Mouse (Mus musculus): ENCODE results near the gene Dvl2. TPM values are rescaled to one million over a fixed set of nuclear protein-coding genes. Genes with fewer than 3 reads are reported as not detected.

Dvl2 gene
- polyA plus RNA-seq, 1 experiment from 2014 or later = 52.3 TPM

DNA sequence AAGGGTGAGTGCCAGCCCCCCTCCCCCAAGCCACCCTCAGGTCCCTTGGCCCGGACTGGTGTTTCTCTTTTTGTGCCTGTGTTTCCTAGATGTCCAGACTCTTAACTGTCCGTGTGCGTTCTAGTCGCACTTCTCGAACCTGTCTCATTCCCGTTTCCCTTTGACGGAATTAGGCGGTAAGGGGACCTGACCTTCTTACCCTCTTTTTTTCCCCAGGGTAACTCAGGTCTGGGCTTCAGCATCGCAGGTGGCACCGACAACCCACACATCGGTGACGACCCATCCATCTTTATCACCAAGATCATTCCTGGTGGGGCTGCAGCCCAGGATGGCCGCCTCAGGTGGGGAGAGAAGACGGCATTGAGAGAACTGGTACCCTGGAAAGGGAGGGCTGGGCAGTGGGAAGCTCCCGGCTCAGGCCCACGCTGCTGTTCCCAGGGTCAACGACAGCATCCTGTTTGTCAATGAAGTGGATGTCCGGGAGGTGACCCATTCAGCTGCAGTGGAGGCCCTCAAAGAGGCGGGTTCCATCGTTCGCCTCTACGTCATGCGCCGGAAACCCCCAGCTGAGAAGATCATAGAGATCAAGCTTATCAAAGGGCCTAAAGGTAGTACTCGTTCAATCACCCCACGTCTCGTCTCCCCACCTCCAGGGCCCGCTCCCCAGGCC lies 30.4 kb downstream of the Dvl2 start:
- no peak overlapping the region for H3K4me3 ChIP-seq (replicated peaks)
- no peak overlapping the region for H3K9ac ChIP-seq
- peaks cover 44% of the 10 kb centered on the region for H3K36me3 ChIP-seq
- H3K4me1 ChIP-seq = peaks cover 44% of the 10 kb centered on the region
- no peaks in the 10 kb centered on the region for H3K27me3 ChIP-seq
- H3K9me3 ChIP-seq (replicated peaks) = no peaks in the 10 kb centered on the region
- no peak for ATAC-seq (ENCODE audit: insufficient number of reproducible peaks, low FRiP score, low TSS enrichment, low read depth)
- H3K4me2 ChIP-seq (replicated peaks) = no peak overlapping the region
- no peak overlapping the region for H3K27ac ChIP-seq (replicated peaks)
- WGBS = 93% methylated on average over 28 of the region's 28 CpGs

DNA sequence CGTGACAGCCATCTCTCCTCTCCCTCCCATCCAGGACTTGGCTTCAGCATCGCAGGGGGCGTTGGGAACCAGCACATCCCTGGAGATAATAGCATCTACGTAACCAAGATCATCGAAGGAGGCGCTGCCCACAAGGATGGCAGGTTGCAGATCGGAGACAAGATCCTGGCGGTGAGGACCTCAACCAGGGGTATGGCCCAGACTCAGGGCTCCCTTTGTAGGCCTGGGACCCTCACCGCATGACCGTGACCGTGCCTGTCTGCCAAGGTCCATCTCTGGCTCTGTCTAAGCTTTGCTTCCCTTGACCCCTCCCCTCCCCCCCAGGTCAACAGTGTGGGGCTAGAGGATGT lies 30.9 kb downstream of the Dvl2 start:
- H3K4me1 ChIP-seq = peaks cover 39% of the 10 kb centered on the region
- no peak overlapping the region for H3K9ac ChIP-seq
- no peak overlapping the region for H3K27ac ChIP-seq (replicated peaks)
- H3K36me3 ChIP-seq = peaks cover 44% of the 10 kb centered on the region
- no peak overlapping the region for H3K4me2 ChIP-seq (replicated peaks)
- 94% methylated on average over 11 of the region's 11 CpGs for WGBS
- no peaks in the 10 kb centered on the region for H3K9me3 ChIP-seq (replicated peaks)
- H3K27me3 ChIP-seq = no peaks in the 10 kb centered on the region
- H3K4me3 ChIP-seq (replicated peaks) = no peak overlapping the region
- no peak for ATAC-seq (ENCODE audit: insufficient number of reproducible peaks, low FRiP score, low TSS enrichment, low read depth)

DNA sequence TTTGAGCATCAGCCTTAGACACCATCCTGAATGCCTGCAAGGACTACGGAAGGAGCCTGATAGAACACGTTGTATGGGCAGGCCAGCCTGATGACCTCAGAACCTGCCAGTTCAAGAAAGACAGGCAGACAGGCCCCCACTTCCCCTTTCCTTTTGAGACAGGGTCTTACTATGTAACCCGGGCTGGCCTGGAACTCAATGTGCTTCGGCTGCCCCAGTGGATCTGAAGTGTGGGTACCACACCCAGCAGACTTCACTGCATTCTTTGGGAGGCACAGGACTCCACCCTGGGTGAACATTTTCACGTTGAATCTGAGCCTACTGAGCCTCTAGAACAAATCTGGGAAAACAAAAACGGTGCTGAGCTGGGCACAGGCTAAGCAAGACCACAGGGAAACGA lies 37.8 kb downstream of the Dvl2 start:
- no peak for ATAC-seq (ENCODE audit: insufficient number of reproducible peaks, low FRiP score, low TSS enrichment, low read depth)
- Histone ChIP-seq H3K9ac (no peak overlapping the region), H3K27ac (replicated peaks) (no peak overlapping the region), H3K9me3 (replicated peaks) (no peaks in the 10 kb centered on the region), H3K4me2 (replicated peaks) (no peak overlapping the region), H3K27me3 (no peaks in the 10 kb centered on the region), H3K4me1 (no peaks in the 10 kb centered on the region), H3K36me3 (peaks cover 70% of the 10 kb centered on the region), H3K4me3 (replicated peaks) (no peak overlapping the region)
- WGBS = 67% methylated on average over 7 of the region's 7 CpGs

GRCm38 (mm10) chr11:70039631-70040030 lies 39.2 kb downstream of the Dvl2 start:
- WGBS = 89% methylated on average over 10 of the region's 10 CpGs
- no peaks in the 10 kb centered on the region for H3K4me1 ChIP-seq
- no peak for ATAC-seq (ENCODE audit: insufficient number of reproducible peaks, low FRiP score, low TSS enrichment, low read depth)
- no peak overlapping the region for H3K4me2 ChIP-seq (replicated peaks)
- no peak overlapping the region for H3K27ac ChIP-seq (replicated peaks)
- peaks cover 74% of the 10 kb centered on the region for H3K36me3 ChIP-seq
- H3K4me3 ChIP-seq (replicated peaks) = no peak overlapping the region
- no peaks in the 10 kb centered on the region for H3K9me3 ChIP-seq (replicated peaks)
- H3K9ac ChIP-seq = no peak overlapping the region
- H3K27me3 ChIP-seq = no peaks in the 10 kb centered on the region

DNA sequence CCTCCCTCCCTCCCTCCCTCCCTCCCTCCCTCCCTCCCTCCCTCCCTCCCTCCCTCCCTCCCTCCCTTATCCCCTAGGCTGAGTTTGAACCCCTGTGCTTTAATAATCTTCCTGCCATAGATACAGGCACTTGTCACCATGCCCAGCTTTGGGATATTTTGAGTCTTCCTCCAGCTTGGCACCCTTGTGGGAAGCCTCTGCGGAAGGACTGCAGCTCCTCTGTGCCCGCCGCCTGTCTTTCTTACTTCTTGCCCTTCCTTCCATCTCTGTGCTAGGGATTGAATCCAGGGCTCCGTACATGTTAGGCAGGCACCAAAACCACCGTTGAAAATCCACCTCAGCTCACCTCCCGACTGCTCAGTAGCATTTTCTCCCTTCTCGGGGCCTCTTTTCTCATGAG lies 39.8 kb downstream of the Dvl2 start:
- Histone ChIP-seq H3K4me2 (replicated peaks) (no peak overlapping the region), H3K4me1 (no peaks in the 10 kb centered on the region), H3K9me3 (replicated peaks) (no peaks in the 10 kb centered on the region), H3K27me3 (no peaks in the 10 kb centered on the region), H3K36me3 (peaks cover 74% of the 10 kb centered on the region), H3K4me3 (replicated peaks) (no peak overlapping the region), H3K27ac (replicated peaks) (no peak overlapping the region), H3K9ac (no peak overlapping the region)
- WGBS = 90% methylated on average over 7 of the region's 7 CpGs
- ATAC-seq (ENCODE audit: insufficient number of reproducible peaks, low FRiP score, low TSS enrichment, low read depth) = no peak

DNA sequence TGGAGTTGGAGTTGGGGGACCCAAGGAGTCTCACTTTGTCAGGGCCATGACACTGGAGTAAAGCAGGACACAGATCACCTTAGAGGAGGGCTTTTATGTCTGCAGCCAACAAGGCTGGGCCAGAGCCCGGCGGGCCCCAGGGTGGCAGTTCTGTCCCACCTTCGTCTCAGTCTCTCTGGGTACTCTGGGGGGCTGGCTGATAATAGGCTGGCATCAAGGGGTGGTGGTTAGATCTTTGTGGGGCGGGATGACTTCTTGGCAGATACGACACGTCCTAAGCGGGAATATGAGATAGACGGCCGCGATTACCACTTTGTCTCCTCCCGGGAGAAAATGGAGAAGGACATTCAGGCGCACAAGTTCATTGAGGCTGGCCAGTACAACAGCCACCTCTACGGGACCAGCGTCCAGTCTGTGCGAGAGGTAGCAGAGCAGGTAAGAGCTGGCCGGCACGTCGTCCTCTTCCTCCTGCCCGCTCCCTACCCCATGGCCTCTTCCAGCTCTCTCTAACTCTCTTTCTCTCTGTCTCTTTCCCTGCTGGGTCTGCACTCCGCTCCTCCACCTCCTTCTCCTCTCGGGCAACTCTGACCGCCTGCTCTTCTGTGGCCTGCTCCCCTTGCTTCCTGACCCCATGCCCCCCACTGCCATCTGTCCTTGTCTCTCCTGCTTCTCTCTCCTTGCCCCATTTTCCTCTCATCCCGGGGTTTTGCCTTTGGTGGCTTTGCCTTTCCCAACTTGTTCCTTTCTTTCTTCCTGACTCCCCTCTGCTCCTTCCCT lies 42.1 kb downstream of the Dvl2 start:
- no peak overlapping the region for H3K27ac ChIP-seq (replicated peaks)

DNA sequence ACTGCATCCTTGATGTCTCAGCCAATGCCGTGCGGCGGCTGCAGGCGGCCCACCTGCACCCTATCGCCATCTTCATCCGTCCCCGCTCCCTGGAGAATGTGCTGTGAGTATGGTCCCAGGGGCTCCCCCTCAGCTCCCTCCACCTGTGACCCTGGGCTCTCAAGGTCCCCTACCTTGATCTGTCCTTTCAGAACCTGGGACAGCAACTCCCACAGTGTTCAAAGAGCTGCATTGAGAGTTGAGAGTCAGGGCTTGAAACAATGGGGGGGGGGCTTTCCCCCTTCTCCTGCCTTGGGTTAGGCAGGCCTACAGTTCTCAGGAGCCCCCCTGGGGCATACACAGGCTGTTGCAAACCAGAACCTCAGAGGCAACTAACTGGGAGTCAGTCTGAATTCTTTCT lies 43.3 kb downstream of the Dvl2 start:
- Histone ChIP-seq H3K4me2 (replicated peaks) (no peak overlapping the region), H3K9me3 (replicated peaks) (no peaks in the 10 kb centered on the region), H3K27ac (replicated peaks) (no peak overlapping the region), H3K4me3 (replicated peaks) (no peak overlapping the region), H3K36me3 (peaks cover 61% of the 10 kb centered on the region), H3K4me1 (no peaks in the 10 kb centered on the region), H3K27me3 (no peaks in the 10 kb centered on the region), H3K9ac (no peak overlapping the region)
- ATAC-seq (ENCODE audit: insufficient number of reproducible peaks, low FRiP score, low TSS enrichment, low read depth) = no peak
- 79% methylated on average over 7 of the region's 7 CpGs for WGBS

More for the DNA sequence above, 42.1 kb downstream of the Dvl2 start:
- Histone ChIP-seq H3K9me3 (replicated peaks) (no peaks in the 10 kb centered on the region), H3K4me3 (replicated peaks) (no peak overlapping the region), H3K27me3 (no peaks in the 10 kb centered on the region), H3K4me1 (no peaks in the 10 kb centered on the region), H3K4me2 (replicated peaks) (no peak overlapping the region), H3K9ac (no peak overlapping the region), H3K36me3 (peaks cover 72% of the 10 kb centered on the region)
- 89% methylated on average over 23 of the region's 23 CpGs for WGBS
- no peak for ATAC-seq (ENCODE audit: insufficient number of reproducible peaks, low FRiP score, low TSS enrichment, low read depth)

GRCm38 (mm10) chr11:70045435-70045834 lies 45.0 kb downstream of the Dvl2 start:
- Histone ChIP-seq H3K9ac (no peak overlapping the region), H3K9me3 (replicated peaks) (no peaks in the 10 kb centered on the region), H3K4me1 (no peaks in the 10 kb centered on the region), H3K4me3 (replicated peaks) (no peak overlapping the region), H3K27ac (replicated peaks) (no peak overlapping the region), H3K27me3 (no peaks in the 10 kb centered on the region), H3K4me2 (replicated peaks) (no peak overlapping the region), H3K36me3 (peaks cover 49% of the 10 kb centered on the region)
- no peak for ATAC-seq (ENCODE audit: insufficient number of reproducible peaks, low FRiP score, low TSS enrichment, low read depth)
- 24% methylated on average over 9 of the region's 9 CpGs for WGBS

- ATAC-seq (ENCODE audit: insufficient number of reproducible peaks, low FRiP score, low TSS enrichment, low read depth) = no peak
- Histone ChIP-seq H3K36me3 (peaks cover 13% of the 10 kb centered on the region), H3K9me3 (replicated peaks) (no peaks in the 10 kb centered on the region), H3K4me3 (replicated peaks) (no peak overlapping the region), H3K4me2 (replicated peaks) (no peak overlapping the region), H3K4me1 (no peaks in the 10 kb centered on the region), H3K27me3 (no peaks in the 10 kb centered on the region), H3K9ac (no peak overlapping the region), H3K27ac (replicated peaks) (no peak overlapping the region)
- 35% methylated on average over 6 of the region's 6 CpGs for WGBS
Observed at GRCm38 (mm10) chr11:70049366-70049765, 49.0 kb downstream of the Dvl2 start.

- Histone ChIP-seq H3K9me3 (replicated peaks) (no peaks in the 10 kb centered on the region), H3K4me3 (replicated peaks) (no peak overlapping the region), H3K36me3 (peaks cover 9% of the 10 kb centered on the region; the same call in 1 of the 2 replicates), H3K9ac (no peak overlapping the region), H3K27me3 (no peaks in the 10 kb centered on the region), H3K4me2 (replicated peaks) (no peak overlapping the region), H3K4me1 (no peaks in the 10 kb centered on the region), H3K27ac (replicated peaks) (no peak overlapping the region)
- 56% methylated on average over 10 of the region's 10 CpGs for WGBS
- no peak for ATAC-seq (ENCODE audit: insufficient number of reproducible peaks, low FRiP score, low TSS enrichment, low read depth)
Observed at GRCm38 (mm10) chr11:70049816-70050215, 49.4 kb downstream of the Dvl2 start.

DNA sequence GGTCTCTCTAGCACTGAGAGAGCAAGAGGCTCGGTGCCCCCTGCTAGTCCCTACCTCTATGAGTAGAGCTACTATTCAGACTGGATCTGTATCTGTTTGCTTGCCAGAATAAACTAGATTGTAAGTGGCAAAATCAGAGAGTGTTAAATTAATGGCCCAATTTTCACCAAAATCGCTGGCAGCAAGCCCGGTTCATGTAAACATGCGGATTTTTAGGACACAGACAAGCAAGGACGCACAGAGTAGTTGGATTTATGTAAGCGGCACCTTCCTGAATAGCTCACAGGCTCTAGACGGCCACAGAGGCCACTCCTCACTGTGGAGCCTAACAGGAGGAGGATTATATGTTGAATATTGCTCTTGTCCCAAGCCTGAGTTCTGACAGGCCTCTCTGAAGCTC lies 52.8 kb downstream of the Dvl2 start:
- H3K27ac ChIP-seq (replicated peaks) = no peak overlapping the region
- H3K36me3 ChIP-seq = no peaks in the 10 kb centered on the region
- H3K4me1 ChIP-seq = peaks cover 7% of the 10 kb centered on the region; the same call in 1 of the 2 replicates
- H3K4me2 ChIP-seq (replicated peaks) = no peak overlapping the region
- ATAC-seq (ENCODE audit: insufficient number of reproducible peaks, low FRiP score, low TSS enrichment, low read depth) = no peak
- H3K9ac ChIP-seq = no peak overlapping the region
- H3K27me3 ChIP-seq = no peaks in the 10 kb centered on the region
- 68% methylated on average over 7 of the region's 7 CpGs for WGBS
- no peak overlapping the region for H3K4me3 ChIP-seq (replicated peaks)
- H3K9me3 ChIP-seq (replicated peaks) = no peaks in the 10 kb centered on the region

All from embryonic facial prominence, embryonic 15.5 days (tissue).